Mouse (Mus musculus): ENCODE results near the gene Zmiz1. TPM values are rescaled to one million over a fixed set of nuclear protein-coding genes. Genes with fewer than 3 reads are reported as not detected.

Zmiz1 gene
- polyA plus RNA-seq, 1 experiment from 2014 or later: 12.4 TPM

- ATAC-seq: no peak
- H3K4me3 ChIP-seq (ENCODE audit: low read depth, low read length): no peak overlapping the region
- no peak overlapping the region; the same call in 1 of the 2 replicates for H3K27ac ChIP-seq (ENCODE audit: low read depth, low read length)
- H3K36me3 ChIP-seq (ENCODE audit: control insufficient read depth, insufficient read depth): peaks cover 17% of the 10 kb centered on the region; the same call in 1 of the 2 replicates
- H3K4me2 ChIP-seq (replicated peaks; ENCODE audit: low read depth): no peak overlapping the region
- H3K9me3 ChIP-seq (ENCODE audit: control insufficient read depth): no peaks in the 10 kb centered on the region
- TF ChIP-seq CTCF (IDR thresholded peaks at IDR 0.05; ENCODE audit: low read depth): no peak
- no peak overlapping the region for H3K9ac ChIP-seq (ENCODE audit: low read depth, low read length)
- 75% methylated on average over 6 of the region's 6 CpGs for WGBS
- H3K27me3 ChIP-seq (replicated peaks; ENCODE audit: control insufficient read depth, insufficient read depth, low read length): no peaks in the 10 kb centered on the region
- H3K4me1 ChIP-seq (replicated peaks; ENCODE audit: control insufficient read depth, insufficient read depth, low read length): 0 out of 2 replicates have a peak, but pooled peaks cover 2% of the 10 kb centered on the region
These were observed 165.7 kb downstream of the Zmiz1 start for GRCm38 (mm10) chr14:25624659-25625058.

GRCm38 (mm10) chr14:25627599-25628255 lies 168.7 kb downstream of the Zmiz1 start:
- WGBS: 60% methylated on average over 3 of the region's 3 CpGs
- Histone ChIP-seq H3K9me3 (ENCODE audit: control insufficient read depth) (no peaks in the 10 kb centered on the region), H3K4me1 (replicated peaks; ENCODE audit: control insufficient read depth, insufficient read depth, low read length) (no peaks in the 10 kb centered on the region), H3K9ac (ENCODE audit: low read depth, low read length) (no peak overlapping the region), H3K4me2 (replicated peaks; ENCODE audit: low read depth) (no peak overlapping the region), H3K4me3 (ENCODE audit: low read depth, low read length) (no peak overlapping the region), H3K27me3 (replicated peaks; ENCODE audit: control insufficient read depth, insufficient read depth, low read length) (no peaks in the 10 kb centered on the region), H3K27ac (ENCODE audit: low read depth, low read length) (no peak overlapping the region), H3K36me3 (ENCODE audit: control insufficient read depth, insufficient read depth) (peaks cover 19% of the 10 kb centered on the region; the same call in 1 of the 2 replicates)
- TF ChIP-seq CTCF (IDR thresholded peaks at IDR 0.05; ENCODE audit: low read depth): no peak
- peak; percentile 34; the same call in 1 of the 2 replicates for ATAC-seq

GRCm38 (mm10) chr14:25628448-25629099 lies 169.6 kb downstream of the Zmiz1 start:
- no peaks in the 10 kb centered on the region for H3K9me3 ChIP-seq (ENCODE audit: control insufficient read depth)
- H3K27ac ChIP-seq (ENCODE audit: low read depth, low read length): no peak overlapping the region
- ATAC-seq: no peak
- 73% methylated on average over 5 of the region's 5 CpGs for WGBS
- no peaks in the 10 kb centered on the region for H3K27me3 ChIP-seq (replicated peaks; ENCODE audit: control insufficient read depth, insufficient read depth, low read length)
- H3K4me2 ChIP-seq (replicated peaks; ENCODE audit: low read depth): no peak overlapping the region
- no peak overlapping the region for H3K4me3 ChIP-seq (ENCODE audit: low read depth, low read length)
- no peak overlapping the region for H3K9ac ChIP-seq (ENCODE audit: low read depth, low read length)
- H3K4me1 ChIP-seq (replicated peaks; ENCODE audit: control insufficient read depth, insufficient read depth, low read length): no peaks in the 10 kb centered on the region
- H3K36me3 ChIP-seq (ENCODE audit: control insufficient read depth, insufficient read depth): peaks cover 19% of the 10 kb centered on the region; the same call in 1 of the 2 replicates
- TF ChIP-seq CTCF (IDR thresholded peaks at IDR 0.05; ENCODE audit: low read depth): no peak

GRCm38 (mm10) chr14:25629866-25630606 lies 171.1 kb downstream of the Zmiz1 start:
- H3K4me2 ChIP-seq (replicated peaks; ENCODE audit: low read depth): no peak overlapping the region
- no peaks in the 10 kb centered on the region for H3K4me1 ChIP-seq (replicated peaks; ENCODE audit: control insufficient read depth, insufficient read depth, low read length)
- no peaks in the 10 kb centered on the region for H3K27me3 ChIP-seq (replicated peaks; ENCODE audit: control insufficient read depth, insufficient read depth, low read length)
- H3K27ac ChIP-seq (ENCODE audit: low read depth, low read length): no peak overlapping the region
- no peak overlapping the region for H3K4me3 ChIP-seq (ENCODE audit: low read depth, low read length)
- no peak for TF ChIP-seq CTCF (IDR thresholded peaks at IDR 0.05; ENCODE audit: low read depth)
- WGBS: 71% methylated on average over 12 of the region's 12 CpGs
- H3K9ac ChIP-seq (ENCODE audit: low read depth, low read length): no peak overlapping the region
- H3K9me3 ChIP-seq (ENCODE audit: control insufficient read depth): no peaks in the 10 kb centered on the region
- no peak for ATAC-seq
- H3K36me3 ChIP-seq (ENCODE audit: control insufficient read depth, insufficient read depth): peaks cover 7% of the 10 kb centered on the region; the same call in 1 of the 2 replicates

- TF ChIP-seq CTCF (IDR thresholded peaks at IDR 0.05; ENCODE audit: low read depth): no peak
- H3K36me3 ChIP-seq (ENCODE audit: control insufficient read depth, insufficient read depth): peaks cover 12% of the 10 kb centered on the region; the same call in 1 of the 2 replicates
- H3K4me1 ChIP-seq (replicated peaks; ENCODE audit: control insufficient read depth, insufficient read depth, low read length): no peaks in the 10 kb centered on the region
- no peaks in the 10 kb centered on the region for H3K9me3 ChIP-seq (ENCODE audit: control insufficient read depth)
- no peak overlapping the region for H3K27ac ChIP-seq (ENCODE audit: low read depth, low read length)
- no peak overlapping the region for H3K9ac ChIP-seq (ENCODE audit: low read depth, low read length)
- no peaks in the 10 kb centered on the region for H3K27me3 ChIP-seq (replicated peaks; ENCODE audit: control insufficient read depth, insufficient read depth, low read length)
- no peak overlapping the region for H3K4me3 ChIP-seq (ENCODE audit: low read depth, low read length)
- 90% methylated on average over 7 of the region's 7 CpGs for WGBS
- no peak overlapping the region for H3K4me2 ChIP-seq (replicated peaks; ENCODE audit: low read depth)
- ATAC-seq: no peak
These were observed 171.8 kb downstream of the Zmiz1 start for GRCm38 (mm10) chr14:25630647-25631409.

All from intestine, postnatal 0 days (tissue).